Mouse (Mus musculus): Measurements from ENCODE around the gene Sptbn1. TPM values are rescaled to one million over a fixed set of nuclear protein-coding genes. Genes with fewer than 3 reads are reported as not detected.
A peak's percentile ranks its signal among the peaks of the same experiment; 100 is the strongest.

Sptbn1 gene
- polyA plus RNA-seq, 1 experiment from 2014 or later: 121 TPM

DNA sequence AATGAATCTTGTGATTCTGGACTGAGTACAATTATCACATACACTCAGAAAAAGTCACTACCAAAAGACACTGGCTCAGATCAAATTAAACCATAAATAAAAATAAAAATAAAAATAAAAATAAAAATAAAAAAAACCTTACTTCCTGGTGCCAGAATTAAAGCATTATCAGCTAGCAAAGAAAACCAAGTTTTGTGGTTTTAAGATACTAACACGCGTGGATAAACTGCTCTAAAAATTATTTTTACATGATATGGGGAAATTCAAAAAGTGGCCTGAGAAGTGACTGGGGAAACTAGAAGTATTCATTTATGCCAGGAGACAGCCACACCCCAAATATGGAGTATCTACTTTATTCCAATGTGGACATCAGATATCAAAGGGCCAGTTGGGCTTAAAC is 89.8 kb downstream of the Sptbn1 start:
- Histone ChIP-seq H3K4me2 (replicated peaks) (no peak overlapping the region), H3K27ac (no peak overlapping the region), H3K27me3 (no peaks in the 10 kb centered on the region), H3K9ac (replicated peaks) (no peak overlapping the region), H3K4me1 (replicated peaks) (peaks cover 15% of the 10 kb centered on the region), H3K36me3 (0 out of 2 replicates have a peak, but pooled peaks cover 5% of the 10 kb centered on the region), H3K9me3 (no peaks in the 10 kb centered on the region), H3K4me3 (replicated peaks) (no peak overlapping the region)
- WGBS: 94% methylated on average over 2 of the region's 2 CpGs
- no peak for ATAC-seq

DNA sequence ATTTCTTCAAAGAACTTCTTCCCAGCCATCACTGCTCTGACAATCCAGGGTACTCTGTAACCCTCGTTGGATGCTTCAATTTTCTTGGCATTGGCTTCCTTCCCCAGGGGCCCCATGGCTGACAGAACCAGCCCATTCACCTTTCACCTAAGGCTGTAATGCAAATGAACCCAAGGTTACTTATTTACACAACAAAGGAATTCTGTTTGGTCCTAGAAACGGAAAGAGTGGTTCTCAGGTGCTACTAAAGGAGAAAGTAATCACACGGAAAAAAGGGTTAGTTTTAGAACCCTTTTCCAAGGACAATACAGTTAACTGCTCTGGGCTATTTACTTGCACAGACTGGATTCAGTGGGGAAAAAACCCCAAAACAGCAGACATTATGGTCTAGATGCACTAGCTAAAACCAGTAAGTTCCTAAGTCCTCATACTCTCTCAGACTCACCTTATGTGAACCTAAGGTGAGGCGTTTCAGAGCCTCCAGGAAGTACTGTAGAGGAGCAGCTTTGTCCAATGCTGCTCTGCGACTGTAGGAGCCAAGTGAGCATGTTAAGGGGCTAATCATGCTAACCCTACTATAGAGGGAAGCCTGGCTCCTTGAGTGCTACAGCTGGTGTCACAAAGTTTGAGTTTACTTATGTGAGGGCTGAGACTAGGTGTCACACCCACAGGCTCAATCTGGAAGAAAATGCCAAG is 90.7 kb downstream of the Sptbn1 start:
- ATAC-seq: no peak
- Histone ChIP-seq H3K27ac (no peak overlapping the region), H3K9ac (replicated peaks) (no peak overlapping the region), H3K4me1 (replicated peaks) (peaks cover 15% of the 10 kb centered on the region), H3K27me3 (no peaks in the 10 kb centered on the region), H3K4me2 (replicated peaks) (no peak overlapping the region), H3K9me3 (no peaks in the 10 kb centered on the region), H3K4me3 (replicated peaks) (no peak overlapping the region), H3K36me3 (0 out of 2 replicates have a peak, but pooled peaks cover 4% of the 10 kb centered on the region)
- WGBS: 33% methylated on average over 5 of the region's 5 CpGs

GRCm38 (mm10) chr11:30176111-30176510 is 91.9 kb downstream of the Sptbn1 start:
- ATAC-seq: no peak
- no peaks in the 10 kb centered on the region for H3K9me3 ChIP-seq
- H3K36me3 ChIP-seq: 0 out of 2 replicates have a peak, but pooled peaks cover 4% of the 10 kb centered on the region
- no peak overlapping the region for H3K9ac ChIP-seq (replicated peaks)
- H3K27ac ChIP-seq: no peak overlapping the region
- no peaks in the 10 kb centered on the region for H3K27me3 ChIP-seq
- H3K4me1 ChIP-seq (replicated peaks): peaks cover 15% of the 10 kb centered on the region
- no peak overlapping the region for H3K4me3 ChIP-seq (replicated peaks)
- WGBS: 66% methylated on average over 3 of the region's 3 CpGs
- no peak overlapping the region for H3K4me2 ChIP-seq (replicated peaks)

DNA sequence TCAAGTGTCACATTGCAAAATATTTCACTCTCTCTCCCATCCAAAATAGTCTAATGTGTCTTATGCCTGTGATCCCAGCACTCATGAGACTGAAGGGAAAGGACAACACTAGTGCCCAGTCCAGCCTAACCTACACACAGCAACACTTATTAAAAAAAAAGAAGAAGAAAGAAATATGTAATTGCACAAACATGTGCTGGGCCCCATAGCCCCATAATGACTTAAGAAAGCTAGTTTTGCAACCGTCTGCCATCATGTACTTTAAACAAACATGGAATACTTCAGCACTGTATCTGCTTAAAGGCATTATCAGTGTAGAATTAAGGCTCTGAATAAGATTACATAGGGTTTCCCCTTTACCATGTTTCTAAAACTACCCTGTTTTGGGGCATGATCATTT is 92.4 kb downstream of the Sptbn1 start:
- Histone ChIP-seq H3K27ac (no peak overlapping the region), H3K36me3 (0 out of 2 replicates have a peak, but pooled peaks cover 4% of the 10 kb centered on the region), H3K4me1 (replicated peaks) (peaks cover 15% of the 10 kb centered on the region), H3K9ac (replicated peaks) (no peak overlapping the region), H3K27me3 (no peaks in the 10 kb centered on the region), H3K4me3 (replicated peaks) (no peak overlapping the region), H3K9me3 (no peaks in the 10 kb centered on the region), H3K4me2 (replicated peaks) (no peak overlapping the region)
- ATAC-seq: no peak
- 83% methylated on average over 1 of the region's 1 CpGs for WGBS

- no peak overlapping the region for H3K9ac ChIP-seq (replicated peaks)
- ATAC-seq: no peak
- no peak overlapping the region for H3K4me3 ChIP-seq (replicated peaks)
- 0 out of 2 replicates have a peak, but pooled peaks cover 4% of the 10 kb centered on the region for H3K36me3 ChIP-seq
- H3K4me1 ChIP-seq (replicated peaks): peaks cover 9% of the 10 kb centered on the region
- H3K9me3 ChIP-seq: no peaks in the 10 kb centered on the region
- no peaks in the 10 kb centered on the region for H3K27me3 ChIP-seq
- H3K27ac ChIP-seq: no peak overlapping the region
- H3K4me2 ChIP-seq (replicated peaks): no peak overlapping the region
- 95% methylated on average over 4 of the region's 4 CpGs for WGBS
Measured at GRCm38 (mm10) chr11:30171586-30172178, 96.3 kb downstream of the Sptbn1 start.

GRCm38 (mm10) chr11:30171184-30171583 is 96.8 kb downstream of the Sptbn1 start:
- ATAC-seq: no peak
- Histone ChIP-seq H3K4me1 (replicated peaks) (peaks cover 9% of the 10 kb centered on the region), H3K36me3 (0 out of 2 replicates have a peak, but pooled peaks cover 4% of the 10 kb centered on the region), H3K27me3 (no peaks in the 10 kb centered on the region), H3K9ac (replicated peaks) (no peak overlapping the region), H3K27ac (no peak overlapping the region), H3K9me3 (no peaks in the 10 kb centered on the region), H3K4me3 (replicated peaks) (no peak overlapping the region), H3K4me2 (replicated peaks) (no peak overlapping the region)
- 98% methylated on average over 5 of the region's 5 CpGs for WGBS

DNA sequence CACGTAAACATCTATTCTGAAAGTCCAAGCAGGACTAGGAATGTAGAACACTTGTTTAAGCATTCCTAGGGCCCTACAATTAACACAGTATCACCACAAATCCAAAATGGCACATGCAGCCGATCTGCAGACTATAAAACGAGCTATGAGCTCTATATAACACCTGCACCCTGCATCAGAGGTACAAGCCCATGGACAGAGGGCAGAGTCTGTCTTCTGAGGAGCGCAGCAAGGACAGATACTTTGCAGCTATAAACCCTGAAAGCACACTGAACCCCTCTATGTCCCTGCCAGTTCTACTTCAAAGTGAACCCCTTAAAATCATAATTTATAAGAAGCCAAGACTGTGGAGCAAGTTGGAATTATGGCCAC is 101.4 kb downstream of the Sptbn1 start:
- no peaks in the 10 kb centered on the region for H3K9me3 ChIP-seq
- no peak overlapping the region for H3K27ac ChIP-seq
- H3K36me3 ChIP-seq: no peaks in the 10 kb centered on the region
- no peak overlapping the region for H3K9ac ChIP-seq (replicated peaks)
- 84% methylated on average over 4 of the region's 4 CpGs for WGBS
- peaks cover 13% of the 10 kb centered on the region for H3K4me1 ChIP-seq (replicated peaks)
- H3K27me3 ChIP-seq: no peaks in the 10 kb centered on the region
- H3K4me3 ChIP-seq (replicated peaks): no peak overlapping the region
- H3K4me2 ChIP-seq (replicated peaks): no peak overlapping the region
- ATAC-seq: no peak

DNA sequence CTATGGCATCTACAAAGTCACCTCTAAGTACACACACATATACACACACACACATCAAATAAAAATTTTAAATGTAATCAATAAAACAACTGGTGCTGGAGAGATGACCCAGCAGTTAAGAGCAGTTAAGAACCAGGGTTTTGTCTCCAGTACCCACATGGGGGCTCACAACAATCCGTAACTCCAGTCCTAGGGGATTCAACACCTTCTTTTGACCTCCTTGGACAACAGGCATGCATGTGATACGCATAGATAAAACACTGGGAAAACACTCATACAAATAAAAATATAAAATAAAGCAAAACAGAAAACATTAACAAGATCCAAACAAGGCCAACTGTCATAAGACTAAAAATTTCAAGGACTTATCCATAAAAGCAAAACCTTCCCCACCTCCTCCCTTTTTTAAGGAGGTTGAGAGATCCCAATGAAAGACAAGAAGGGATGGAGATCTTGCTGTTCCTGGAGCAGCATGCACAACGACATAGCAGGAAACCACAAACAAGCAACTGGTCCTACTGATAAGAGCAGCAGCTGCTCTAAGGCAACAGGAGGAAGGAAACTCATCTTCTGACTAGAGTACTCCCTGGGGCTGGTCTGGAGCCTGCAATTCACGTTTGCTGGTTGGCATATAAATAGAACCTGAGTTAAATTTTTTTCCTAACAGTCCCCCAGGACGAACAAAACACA is 102.0 kb downstream of the Sptbn1 start:
- H3K27ac ChIP-seq: no peak overlapping the region
- 68% methylated on average over 5 of the region's 5 CpGs for WGBS

DNA sequence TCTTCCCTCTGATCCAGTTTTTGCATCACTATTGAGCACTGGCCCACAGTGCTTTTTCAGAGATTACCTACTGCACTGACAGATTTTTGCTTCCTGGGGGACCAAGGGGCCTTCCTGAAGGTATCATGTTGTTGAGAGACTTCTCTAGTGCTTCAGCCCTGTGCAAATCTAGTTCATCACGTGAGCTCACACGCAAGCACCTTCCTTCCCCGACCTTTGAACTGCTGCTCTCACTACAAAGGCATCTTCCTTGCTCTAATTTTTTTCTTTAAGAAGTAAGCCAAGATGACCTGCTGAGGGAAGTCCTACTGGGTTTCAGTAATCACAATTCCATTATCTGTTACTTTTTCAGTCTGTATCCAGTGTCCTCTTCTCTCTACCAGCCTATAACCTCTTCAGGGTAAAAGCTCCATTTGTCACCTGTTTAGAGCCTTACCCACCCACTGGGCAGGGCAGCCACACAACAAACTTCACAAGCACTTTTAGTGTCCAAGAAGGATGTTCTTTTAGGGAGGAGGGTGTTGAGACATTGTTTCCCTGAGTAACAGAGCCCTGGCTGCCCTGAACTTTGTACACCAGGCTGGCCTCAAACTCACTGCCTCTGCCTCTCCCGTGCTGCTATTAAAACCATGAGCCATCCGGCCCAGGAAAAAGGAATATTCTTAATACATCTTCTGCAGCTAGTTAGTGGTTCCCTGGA is 103.3 kb downstream of the Sptbn1 start:
- no peak overlapping the region for H3K4me3 ChIP-seq (replicated peaks)
- ATAC-seq: no peak
- no peak overlapping the region for H3K4me2 ChIP-seq (replicated peaks)
- peaks cover 20% of the 10 kb centered on the region for H3K4me1 ChIP-seq (replicated peaks)
- H3K27me3 ChIP-seq: no peaks in the 10 kb centered on the region
- 69% methylated on average over 5 of the region's 5 CpGs for WGBS
- H3K9ac ChIP-seq (replicated peaks): no peak overlapping the region
- no peaks in the 10 kb centered on the region for H3K36me3 ChIP-seq
- no peak overlapping the region for H3K27ac ChIP-seq
- no peaks in the 10 kb centered on the region for H3K9me3 ChIP-seq

More for the DNA sequence above, 102.0 kb downstream of the Sptbn1 start:
- ATAC-seq: no peak
- H3K4me1 ChIP-seq (replicated peaks): peaks cover 19% of the 10 kb centered on the region
- H3K36me3 ChIP-seq: no peaks in the 10 kb centered on the region
- H3K27me3 ChIP-seq: no peaks in the 10 kb centered on the region
- H3K4me3 ChIP-seq (replicated peaks): no peak overlapping the region
- no peak overlapping the region for H3K4me2 ChIP-seq (replicated peaks)
- H3K9me3 ChIP-seq: no peaks in the 10 kb centered on the region
- H3K9ac ChIP-seq (replicated peaks): no peak overlapping the region

DNA sequence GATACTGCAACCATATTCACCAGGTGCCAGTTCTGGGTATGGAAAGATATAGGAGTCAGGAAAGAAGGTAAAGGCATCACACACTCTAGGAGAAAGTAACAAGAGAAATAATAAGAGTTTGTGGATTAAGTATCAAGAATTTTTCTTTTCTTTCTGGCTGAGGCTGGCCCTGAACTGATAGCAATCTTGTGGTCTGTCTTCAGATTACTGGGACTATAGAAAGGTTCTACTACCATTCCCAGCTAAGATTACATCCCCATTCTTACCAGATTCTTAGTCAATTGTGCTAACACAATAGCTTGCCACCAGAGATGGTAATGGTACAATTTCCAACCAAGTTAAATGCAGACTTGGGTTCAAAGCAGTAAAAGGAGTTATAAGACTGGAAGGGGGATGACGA is 104.1 kb downstream of the Sptbn1 start:
- WGBS: 73% methylated on average over 1 of the region's 1 CpGs
- peaks cover 7% of the 10 kb centered on the region; the same call in 1 of the 2 replicates for H3K36me3 ChIP-seq
- H3K27me3 ChIP-seq: no peaks in the 10 kb centered on the region
- ATAC-seq: no peak
- H3K4me2 ChIP-seq (replicated peaks): no peak overlapping the region
- H3K9me3 ChIP-seq: no peaks in the 10 kb centered on the region
- H3K27ac ChIP-seq: no peak overlapping the region
- H3K9ac ChIP-seq (replicated peaks): no peak overlapping the region
- no peak overlapping the region for H3K4me3 ChIP-seq (replicated peaks)
- H3K4me1 ChIP-seq (replicated peaks): peaks cover 20% of the 10 kb centered on the region

DNA sequence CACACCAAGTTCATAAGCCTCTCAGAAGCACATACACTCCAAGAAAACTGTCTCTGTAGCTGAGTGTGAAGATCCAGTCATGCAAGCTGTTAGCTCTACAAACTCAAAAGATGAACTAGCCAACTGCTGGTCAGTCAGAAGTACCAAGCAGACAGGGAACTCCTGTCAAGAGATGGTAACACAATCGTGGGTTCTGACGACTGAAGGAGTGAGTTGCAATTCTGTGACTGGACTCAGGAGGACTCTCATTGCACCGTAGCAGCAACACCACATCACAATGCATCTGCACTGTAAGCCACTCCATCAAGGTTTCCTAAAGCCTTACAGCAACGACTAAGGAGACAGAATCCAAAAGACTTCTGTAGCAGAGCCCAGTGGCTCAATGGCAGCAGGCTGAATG is 104.9 kb downstream of the Sptbn1 start:
- Histone ChIP-seq H3K27me3 (no peaks in the 10 kb centered on the region), H3K4me2 (replicated peaks) (no peak overlapping the region), H3K4me1 (replicated peaks) (peaks cover 24% of the 10 kb centered on the region), H3K27ac (no peak overlapping the region), H3K9ac (replicated peaks) (no peak overlapping the region), H3K4me3 (replicated peaks) (no peak overlapping the region), H3K36me3 (peaks cover 7% of the 10 kb centered on the region; the same call in 1 of the 2 replicates), H3K9me3 (no peaks in the 10 kb centered on the region)
- 77% methylated on average over 4 of the region's 4 CpGs for WGBS
- no peak for ATAC-seq

- peaks cover 7% of the 10 kb centered on the region; the same call in 1 of the 2 replicates for H3K36me3 ChIP-seq
- H3K27me3 ChIP-seq: no peaks in the 10 kb centered on the region
- 95% methylated on average over 1 of the region's 1 CpGs for WGBS
- 0 out of 2 replicates have a peak overlapping the region, but pooled peaks have one; percentile 16 for H3K27ac ChIP-seq
- peaks cover 23% of the 10 kb centered on the region for H3K4me1 ChIP-seq (replicated peaks)
- no peaks in the 10 kb centered on the region for H3K9me3 ChIP-seq
- no peak overlapping the region for H3K4me2 ChIP-seq (replicated peaks)
- no peak overlapping the region for H3K4me3 ChIP-seq (replicated peaks)
- no peak overlapping the region for H3K9ac ChIP-seq (replicated peaks)
- no peak for ATAC-seq
Measured at GRCm38 (mm10) chr11:30161744-30162143, 106.2 kb downstream of the Sptbn1 start.

Measured in midbrain, embryonic 13.5 days (tissue).